Mouse (Mus musculus): ENCODE measurements around the gene Lkaaear1. TPM values are rescaled to one million over a fixed set of nuclear protein-coding genes. Genes with fewer than 3 reads are reported as not detected.

Gene Lkaaear1
- polyA plus RNA-seq, 1 experiment from 2014 or later, result not detected

- Histone ChIP-seq H3K4me2 (peak overlapping the region; percentile 79), H3K4me3 (peak overlapping the region; percentile 65), H3K9me3 (no peaks in the 10 kb centered on the region), H3K36me3 (replicated peaks) (0 out of 2 replicates have a peak, but pooled peaks cover 7% of the 10 kb centered on the region), H3K9ac (peak overlapping the region; percentile 85), H3K27ac (peak overlapping the region; percentile 75), H3K4me1 (peaks cover 17% of the 10 kb centered on the region), H3K27me3 (replicated peaks) (no peaks in the 10 kb centered on the region)
- WGBS, result 14% methylated on average over 7 of the region's 7 CpGs
- peak; percentile 40 for ATAC-seq (replicated peaks)
Measured at GRCm38 (mm10) chr2:181680716-181681117, 17.5 kb downstream of the Lkaaear1 start.

- ATAC-seq (replicated peaks), result peak; percentile 65
- under 1% methylated on average over 67 of the region's 69 CpGs for WGBS
Measured at GRCm38 (mm10) chr2:181679951-181680715, 18.1 kb downstream of the Lkaaear1 start, which contains the start of gene Tcea2. Gene Tcea2, plus strand, starts transcription at chr2:181680310.

DNA sequence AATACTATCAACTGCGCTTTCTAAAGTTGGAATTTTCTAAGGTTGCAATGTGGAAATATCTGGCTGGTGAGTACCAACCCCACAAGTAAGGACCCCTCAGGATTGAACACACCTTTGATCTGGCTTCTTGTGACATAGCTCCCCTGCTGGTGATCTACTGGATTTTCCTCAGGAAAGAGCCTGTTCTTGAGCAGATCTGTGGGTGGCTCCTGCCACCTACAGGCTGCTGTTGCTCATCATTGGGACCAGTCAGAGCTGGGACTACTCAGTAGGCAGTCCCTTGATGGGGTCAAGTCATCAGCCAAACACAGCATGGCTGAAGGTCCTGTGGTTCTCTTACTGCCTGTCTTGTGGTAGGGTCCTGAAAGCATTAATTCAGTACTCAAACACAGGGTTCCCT is 19.5 kb downstream of the Lkaaear1 start:
- Histone ChIP-seq H3K9me3 (no peaks in the 10 kb centered on the region), H3K4me1 (peaks cover 22% of the 10 kb centered on the region), H3K27me3 (replicated peaks) (peaks cover 5% of the 10 kb centered on the region; the same call in 1 of the 2 replicates), H3K27ac (no peak overlapping the region), H3K36me3 (replicated peaks) (no peaks in the 10 kb centered on the region), H3K9ac (no peak overlapping the region), H3K4me3 (no peak overlapping the region), H3K4me2 (no peak overlapping the region)
- peak; percentile 59; the same call in 1 of the 2 replicates for ATAC-seq (replicated peaks)
- WGBS, result 47% methylated on average over 1 of the region's 1 CpGs

More at GRCm38 (mm10) chr2:181679951-181680715, 18.1 kb downstream of the Lkaaear1 start, which contains the start of gene Tcea2:
- H3K9ac ChIP-seq, result peak within 1 kb of the TSS; percentile 85
- 0 out of 2 replicates have a peak, but pooled peaks cover under 1% of the 10 kb centered on the region for H3K36me3 ChIP-seq (replicated peaks)
- H3K27me3 ChIP-seq (replicated peaks), result no peaks in the 10 kb centered on the region
- H3K9me3 ChIP-seq, result no peaks in the 10 kb centered on the region
- H3K27ac ChIP-seq, result peak within 1 kb of the TSS; percentile 75
- peaks cover 22% of the 10 kb centered on the region for H3K4me1 ChIP-seq
- H3K4me3 ChIP-seq, result peak within 1 kb of the TSS; percentile 65
- H3K4me2 ChIP-seq, result peak within 1 kb of the TSS; percentile 79

DNA sequence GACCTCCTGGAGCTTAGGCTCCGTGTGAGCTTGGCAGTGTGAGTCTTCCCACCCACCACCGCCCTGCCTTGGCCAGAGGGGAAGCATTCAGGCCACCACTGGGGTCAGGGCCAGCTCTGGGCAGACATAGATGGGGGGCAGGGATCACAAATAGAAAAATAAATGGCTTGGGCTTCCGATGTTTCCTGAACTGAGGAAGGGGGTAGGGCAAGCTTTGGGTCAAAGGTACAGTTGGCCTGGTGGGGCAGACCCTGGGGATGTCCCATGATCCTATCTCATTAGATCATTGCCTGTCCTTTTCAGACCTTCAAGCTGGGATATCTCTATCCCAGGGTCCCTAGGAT is 20.5 kb downstream of the Lkaaear1 start:
- Histone ChIP-seq H3K27ac (no peak overlapping the region), H3K4me2 (no peak overlapping the region), H3K9ac (no peak overlapping the region), H3K4me1 (peaks cover 22% of the 10 kb centered on the region), H3K4me3 (no peak overlapping the region), H3K27me3 (replicated peaks) (peaks cover 15% of the 10 kb centered on the region), H3K36me3 (replicated peaks) (no peaks in the 10 kb centered on the region), H3K9me3 (no peaks in the 10 kb centered on the region)
- WGBS, result 60% methylated on average over 3 of the region's 3 CpGs
- ATAC-seq (replicated peaks), result no peak

DNA sequence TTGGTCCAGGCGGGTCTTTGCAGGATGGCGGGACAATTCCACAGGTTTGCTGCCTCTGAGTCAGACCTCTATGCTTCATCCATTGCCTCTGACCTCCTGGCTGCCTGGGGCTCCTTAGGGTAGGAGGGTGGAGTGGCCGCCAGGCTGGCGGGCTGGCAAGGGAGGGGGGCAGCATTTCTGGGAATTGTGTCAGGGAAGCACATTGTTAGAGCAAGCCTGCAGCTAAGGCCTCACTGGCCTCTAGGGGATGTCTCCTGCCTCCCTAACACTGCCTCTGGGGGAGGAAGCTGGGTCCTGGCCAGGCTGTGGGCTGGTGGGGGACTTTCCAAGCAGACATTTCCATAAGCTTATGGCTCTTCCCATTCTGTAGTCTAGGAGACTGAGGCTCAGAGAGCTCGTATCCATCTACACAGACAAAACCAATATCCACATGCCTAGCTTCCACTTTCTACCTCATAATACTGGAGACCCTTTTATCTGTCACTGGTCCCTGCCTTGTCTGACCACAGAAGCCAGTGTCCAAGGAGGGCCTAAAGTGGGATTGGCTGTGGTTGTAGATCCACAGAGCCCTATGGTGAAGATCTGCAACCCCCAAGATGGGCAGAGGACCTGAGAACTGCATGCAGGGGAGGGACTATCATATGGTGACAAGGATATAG is 21.0 kb downstream of the Lkaaear1 start:
- Histone ChIP-seq H3K9ac (no peak overlapping the region), H3K27ac (0 out of 2 replicates have a peak overlapping the region, but pooled peaks have one; percentile 39)
- ATAC-seq (replicated peaks), result no peak

DNA sequence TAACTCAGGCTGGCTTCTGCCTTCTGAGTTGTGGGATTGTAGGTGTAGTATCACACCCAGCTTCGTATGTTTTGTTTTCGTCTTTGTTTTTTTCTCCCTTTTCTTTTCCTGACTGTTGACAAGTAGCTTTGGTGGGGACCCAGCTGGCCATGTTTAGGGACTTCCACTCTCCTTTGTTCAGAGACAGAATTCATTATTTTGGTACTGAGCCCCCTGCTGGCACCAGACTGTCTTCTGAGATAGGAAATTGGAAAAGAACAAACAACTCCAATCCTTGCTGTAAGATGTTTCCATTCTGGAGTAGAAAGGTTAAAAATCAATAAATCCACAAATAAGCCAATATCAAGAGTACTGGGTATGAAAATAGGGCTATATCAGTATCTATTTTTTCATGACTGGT is 21.8 kb downstream of the Lkaaear1 start:
- Histone ChIP-seq H3K4me3 (no peak overlapping the region), H3K9ac (no peak overlapping the region), H3K4me2 (no peak overlapping the region), H3K36me3 (replicated peaks) (no peaks in the 10 kb centered on the region), H3K27ac (peak overlapping the region; percentile 39), H3K9me3 (no peaks in the 10 kb centered on the region), H3K4me1 (peaks cover 21% of the 10 kb centered on the region), H3K27me3 (replicated peaks) (peaks cover 28% of the 10 kb centered on the region)
- WGBS, result 30% methylated on average over 2 of the region's 2 CpGs
- ATAC-seq (replicated peaks), result no peak

More for the DNA sequence above, 21.0 kb downstream of the Lkaaear1 start:
- Histone ChIP-seq H3K4me1 (peaks cover 22% of the 10 kb centered on the region), H3K36me3 (replicated peaks) (no peaks in the 10 kb centered on the region), H3K9me3 (no peaks in the 10 kb centered on the region), H3K4me2 (no peak overlapping the region), H3K27me3 (replicated peaks) (peaks cover 20% of the 10 kb centered on the region), H3K4me3 (no peak overlapping the region)
- WGBS, result 55% methylated on average over 5 of the region's 5 CpGs

GRCm38 (mm10) chr2:181675454-181675853 is 22.8 kb downstream of the Lkaaear1 start:
- Histone ChIP-seq H3K27me3 (replicated peaks) (peaks cover 38% of the 10 kb centered on the region), H3K9ac (no peak overlapping the region), H3K27ac (no peak overlapping the region), H3K4me1 (peaks cover 23% of the 10 kb centered on the region), H3K36me3 (replicated peaks) (no peaks in the 10 kb centered on the region), H3K4me3 (no peak overlapping the region), H3K9me3 (no peaks in the 10 kb centered on the region), H3K4me2 (peak overlapping the region; percentile 38)
- 5% methylated on average over 14 of the region's 14 CpGs for WGBS
- no peak for ATAC-seq (replicated peaks)

DNA sequence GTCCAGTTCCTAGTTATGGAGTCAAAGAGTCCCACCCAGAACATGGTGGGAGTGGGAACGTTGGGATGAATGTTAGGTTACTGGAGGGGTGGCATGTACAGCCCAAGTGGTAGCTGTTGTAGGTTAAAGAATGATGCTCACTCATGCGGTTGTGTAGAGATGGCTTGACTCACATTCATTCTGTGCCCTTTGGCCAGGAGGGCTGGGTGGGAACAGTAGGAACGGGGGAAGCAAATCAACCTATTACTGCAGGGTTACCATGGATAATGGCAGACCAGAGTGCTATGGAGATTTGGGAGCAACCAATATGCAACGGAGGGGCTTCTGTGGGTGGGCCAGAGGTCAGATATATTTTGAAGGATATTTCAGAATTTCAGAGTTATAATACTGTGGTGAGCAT is 23.3 kb downstream of the Lkaaear1 start:
- Histone ChIP-seq H3K9me3 (no peaks in the 10 kb centered on the region), H3K27ac (no peak overlapping the region), H3K27me3 (replicated peaks) (peaks cover 43% of the 10 kb centered on the region), H3K4me3 (no peak overlapping the region), H3K9ac (no peak overlapping the region), H3K4me2 (no peak overlapping the region), H3K36me3 (replicated peaks) (no peaks in the 10 kb centered on the region), H3K4me1 (peaks cover 28% of the 10 kb centered on the region)
- WGBS, result 90% methylated on average over 4 of the region's 4 CpGs
- ATAC-seq (replicated peaks), result no peak

- Histone ChIP-seq H3K4me1 (peaks cover 22% of the 10 kb centered on the region), H3K27ac (no peak overlapping the region), H3K9me3 (no peaks in the 10 kb centered on the region), H3K4me3 (no peak overlapping the region), H3K9ac (no peak overlapping the region), H3K36me3 (replicated peaks) (no peaks in the 10 kb centered on the region), H3K4me2 (no peak overlapping the region), H3K27me3 (replicated peaks) (peaks cover 58% of the 10 kb centered on the region)
- 59% methylated on average over 1 of the region's 1 CpGs for WGBS
- no peak for ATAC-seq (replicated peaks)
Measured at GRCm38 (mm10) chr2:181673501-181673900, 24.7 kb downstream of the Lkaaear1 start.

- no peak for ATAC-seq (replicated peaks)
- 25% methylated on average over 7 of the region's 7 CpGs for WGBS
- Histone ChIP-seq H3K4me1 (peaks cover 22% of the 10 kb centered on the region), H3K27me3 (replicated peaks) (peaks cover 62% of the 10 kb centered on the region), H3K4me2 (peak overlapping the region; percentile 65), H3K4me3 (no peak overlapping the region), H3K9ac (no peak overlapping the region), H3K9me3 (no peaks in the 10 kb centered on the region), H3K36me3 (replicated peaks) (no peaks in the 10 kb centered on the region), H3K27ac (no peak overlapping the region)
Measured at GRCm38 (mm10) chr2:181671984-181672383, 26.3 kb downstream of the Lkaaear1 start.

DNA sequence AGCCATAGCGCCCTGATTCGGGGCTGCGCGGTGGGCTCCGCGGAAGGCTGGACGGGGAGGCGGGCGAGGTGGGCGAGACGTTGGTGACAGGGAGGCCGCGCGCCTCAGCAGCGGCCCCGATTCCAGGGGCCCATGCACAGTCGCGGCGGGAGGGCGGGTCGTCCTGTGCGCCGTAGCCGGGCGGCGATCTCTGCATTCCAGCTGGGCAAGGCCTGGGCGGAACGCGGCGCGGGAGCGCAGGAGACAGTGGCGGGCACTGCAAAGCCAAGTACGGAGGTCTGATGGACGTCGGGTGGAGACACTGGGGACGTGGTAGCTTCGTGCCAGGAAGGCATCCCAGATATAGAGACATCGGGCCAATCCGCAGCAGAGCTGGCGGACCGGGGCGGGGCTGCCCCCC is 26.9 kb downstream of the Lkaaear1 start, which contains the start of gene Sox18:
Sox18 (minus strand) TSS at position 315 of the 400 bp plus-strand sequence.
- H3K27me3 ChIP-seq (replicated peaks), result peaks cover 62% of the 10 kb centered on the region
- ATAC-seq (replicated peaks), result 0 out of 2 replicates have a peak, but pooled peaks have one; percentile 28
- peak within 1 kb of the TSS; percentile 39 for H3K4me3 ChIP-seq
- H3K27ac ChIP-seq, result no peak within 1 kb of the TSS
- peak within 1 kb of the TSS; percentile 29; the same call in 1 of the 2 replicates for H3K9ac ChIP-seq
- H3K9me3 ChIP-seq, result no peaks in the 10 kb centered on the region
- WGBS, result 0% methylated on average over 43 of the region's 43 CpGs
- peak within 1 kb of the TSS; percentile 65 for H3K4me2 ChIP-seq
- no peaks in the 10 kb centered on the region for H3K36me3 ChIP-seq (replicated peaks)
- H3K4me1 ChIP-seq, result peaks cover 22% of the 10 kb centered on the region

DNA sequence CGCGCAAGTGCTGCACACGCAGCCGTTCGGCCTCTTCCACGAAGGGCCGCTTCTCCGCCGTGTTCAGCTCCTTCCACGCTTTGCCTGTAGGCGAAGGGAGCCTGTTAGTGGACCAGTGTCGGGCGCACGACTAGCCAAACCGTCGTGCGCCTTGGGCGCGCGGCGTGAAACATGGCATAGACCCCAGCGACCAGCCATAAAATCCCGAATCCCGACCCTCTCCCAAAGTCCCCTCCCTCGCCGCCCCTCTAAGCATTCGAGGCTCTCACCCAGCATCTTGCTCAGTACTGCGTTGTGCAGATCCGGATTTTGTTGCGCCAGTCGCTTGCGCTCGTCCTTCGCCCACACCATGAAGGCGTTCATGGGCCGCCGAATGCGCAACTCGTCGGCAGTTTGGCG is 27.3 kb downstream of the Lkaaear1 start:
- peak overlapping the region; percentile 65 for H3K4me2 ChIP-seq
- peak overlapping the region; percentile 20; the same call in 1 of the 2 replicates for H3K9ac ChIP-seq
- H3K4me1 ChIP-seq, result peaks cover 22% of the 10 kb centered on the region
- peaks cover 62% of the 10 kb centered on the region for H3K27me3 ChIP-seq (replicated peaks)
- H3K36me3 ChIP-seq (replicated peaks), result no peaks in the 10 kb centered on the region
- under 1% methylated on average over 41 of the region's 41 CpGs for WGBS
- ATAC-seq (replicated peaks), result no peak
- peak overlapping the region; percentile 39 for H3K4me3 ChIP-seq
- no peaks in the 10 kb centered on the region for H3K9me3 ChIP-seq
- no peak overlapping the region for H3K27ac ChIP-seq
